Mouse (Mus musculus) CH12.LX (cell line): ENCODE data around the gene Pacs1. TPM values are rescaled to one million over a fixed set of nuclear protein-coding genes. Genes with fewer than 3 reads are reported as not detected.

Source experiments
- DNase-seq: peaks from one replicate; pipeline ENCODE4 v3.0.0-alpha.2; 2013; ENCODE audit errors: extremely low read depth
- H3K27ac ChIP-seq: 2 replicates; pipeline ENCODE4 v1.5.1; 2012; ENCODE audit warnings: low read depth, mild to moderate bottlenecking, control low read depth, moderate library complexity; ENCODE audit not compliant: insufficient read depth
- H3K27me3 ChIP-seq: replicated peaks from 2 replicates; pipeline ENCODE3; 2012; ENCODE audit warnings: inconsistent platforms
- H3K36me3 ChIP-seq, 2 experiments: replicated peaks in 1 of 2; 2 replicates each; pipeline versions ENCODE3 to v1.6.1; 2012; ENCODE audit warnings: inconsistent platforms in 1 of 2, low read length in 1 of 2, mild to moderate bottlenecking in 1 of 2, mixed read lengths in 1 of 2, moderate library complexity in 1 of 2; ENCODE audit not compliant: control insufficient read depth in 1 of 2, insufficient read depth in 1 of 2
- H3K4me1 ChIP-seq, 2 experiments: 2 replicates each; pipeline ENCODE4 v1.6.1; 2012; ENCODE audit warnings: inconsistent platforms in 1 of 2, moderate library complexity in 1 of 2; ENCODE audit not compliant: insufficient read depth in 2 of 2, control insufficient read depth in 1 of 2
- H3K4me2 ChIP-seq: 2 replicates; pipeline ENCODE4 v1.6.1; 2012; ENCODE audit warnings: low read depth, mild to moderate bottlenecking, control low read depth; ENCODE audit not compliant: poor library complexity, insufficient read depth, severe bottlenecking
- H3K4me3 ChIP-seq, 3 experiments: fragments of 150-350 bp in 1 of 3; sonication (generic) in 1 of 3; replicated peaks in 1 of 3; 2 replicates each; pipeline versions ENCODE3 to v1.5.1; 2011 to 2012; ENCODE audit warnings: low read depth in 2 of 3, low read length in 2 of 3, mild to moderate bottlenecking in 2 of 3, moderate library complexity in 2 of 3, control low read depth in 1 of 3, improper control_type of control experiment in 1 of 3, inconsistent platforms in 1 of 3, mixed read lengths in 1 of 3; ENCODE audit not compliant: poor library complexity in 1 of 3
- H3K79me2 ChIP-seq: replicated peaks from 2 replicates; pipeline ENCODE4 v1.6.1; 2012; ENCODE audit warnings: mild to moderate bottlenecking, moderate library complexity; ENCODE audit not compliant: control insufficient read depth, poor library complexity, insufficient read depth, severe bottlenecking; ENCODE audit errors: extremely low read depth
- H3K9ac ChIP-seq: 2 replicates; pipeline ENCODE4 v1.6.1; 2012; ENCODE audit warnings: low read depth, mild to moderate bottlenecking, control low read depth, moderate library complexity; ENCODE audit not compliant: insufficient read depth
- H3K9me3 ChIP-seq: replicated peaks from 2 replicates; pipeline ENCODE3; 2012; ENCODE audit warnings: low read length, inconsistent platforms, mixed read lengths
- BHLHE40 ChIP-seq: IDR thresholded peaks from 2 replicates; pipeline ENCODE4 v1.6.1; 2011; ENCODE audit warnings: mild to moderate bottlenecking, low read depth, low read length, improper control_type of control experiment
- CHD1 ChIP-seq: IDR thresholded peaks from 2 replicates; pipeline ENCODE4 v1.6.1; 2012; ENCODE audit warnings: low read depth, low read length, improper control_type of control experiment, inconsistent platforms
- CHD2 ChIP-seq: IDR thresholded peaks from 2 replicates; pipeline ENCODE4 v1.6.1; 2011; ENCODE audit warnings: low read length, improper control_type of control experiment
- CTCF ChIP-seq, 2 experiments: IDR thresholded peaks in 1 of 2; conservative IDR thresholded peaks in 1 of 2; 2 replicates each; pipeline ENCODE4 v1.5.1; 2011 to 2012; ENCODE audit warnings: low read depth in 2 of 2, low read length in 2 of 2, improper control_type of control experiment in 1 of 2, inconsistent platforms in 1 of 2, mild to moderate bottlenecking in 1 of 2, moderate library complexity in 1 of 2
- ELF1 ChIP-seq: IDR thresholded peaks from 2 replicates; pipeline ENCODE4 v1.6.1; 2014; ENCODE audit warnings: low read depth, mild to moderate bottlenecking, inconsistent platforms, low read length, improper control_type of control experiment
- EP300 ChIP-seq: IDR thresholded peaks from 2 replicates; pipeline ENCODE4 v1.6.1; 2011; ENCODE audit warnings: low read length, improper control_type of control experiment
- GABPA ChIP-seq: IDR thresholded peaks from 2 replicates; pipeline ENCODE4 v1.6.1; 2012; ENCODE audit warnings: low read depth, low read length, improper control_type of control experiment, inconsistent platforms; ENCODE audit not compliant: insufficient replicate concordance
- HCFC1 ChIP-seq: IDR thresholded peaks from 2 replicates; pipeline ENCODE4 v1.6.1; 2012; ENCODE audit warnings: low read depth, mild to moderate bottlenecking, inconsistent platforms, low read length, improper control_type of control experiment
- IRF4 ChIP-seq: IDR thresholded peaks from 2 replicates; pipeline ENCODE4 v1.6.1; 2014; ENCODE audit warnings: low read depth, mild to moderate bottlenecking, inconsistent platforms, low read length, improper control_type of control experiment
- KAT2A ChIP-seq: IDR thresholded peaks from 2 replicates; pipeline ENCODE4 v1.6.1; 2012; ENCODE audit warnings: low read length, improper control_type of control experiment, inconsistent platforms; ENCODE audit not compliant: insufficient replicate concordance
- MAZ ChIP-seq: IDR thresholded peaks from 2 replicates; pipeline ENCODE4 v1.6.1; 2012; ENCODE audit warnings: low read depth, mild to moderate bottlenecking, inconsistent platforms, low read length, improper control_type of control experiment, moderate library complexity
- MEF2A ChIP-seq: IDR thresholded peaks from 2 replicates; pipeline ENCODE4 v1.6.1; 2014; ENCODE audit warnings: low read depth, mild to moderate bottlenecking, inconsistent platforms, low read length, improper control_type of control experiment, borderline replicate concordance
- MXI1 ChIP-seq: IDR thresholded peaks from 2 replicates; pipeline ENCODE4 v1.6.1; 2011; ENCODE audit warnings: mild to moderate bottlenecking, low read depth, low read length, improper control_type of control experiment
- MYC ChIP-seq: IDR thresholded peaks from 2 replicates; pipeline ENCODE4 v1.6.1; 2011; ENCODE audit warnings: low read depth, mild to moderate bottlenecking, improper control_type of control experiment, low read length
- NELFE ChIP-seq: IDR thresholded peaks from 2 replicates; pipeline ENCODE4 v1.6.1; 2011; ENCODE audit warnings: low read depth, low read length, improper control_type of control experiment
- PAX5 ChIP-seq: IDR thresholded peaks from 2 replicates; pipeline ENCODE4 v1.6.1; 2012; ENCODE audit warnings: low read length, inconsistent platforms, mixed read lengths
- POLR2A ChIP-seq: IDR thresholded peaks from 2 replicates; pipeline ENCODE4 v1.6.1; 2011; ENCODE audit warnings: low read depth, mild to moderate bottlenecking, improper control_type of control experiment, low read length
- POLR2AphosphoS2 ChIP-seq: IDR thresholded peaks from 2 replicates; pipeline ENCODE4 v1.6.1; 2011; ENCODE audit warnings: low read depth, low read length, improper control_type of control experiment
- SIN3A ChIP-seq: IDR thresholded peaks from 2 replicates; pipeline ENCODE4 v1.6.1; 2012; ENCODE audit warnings: low read length, improper control_type of control experiment, inconsistent platforms
- TCF12 ChIP-seq: IDR thresholded peaks from 2 replicates; pipeline ENCODE4 v1.6.1; 2014; ENCODE audit warnings: low read depth, mild to moderate bottlenecking, inconsistent platforms, low read length, improper control_type of control experiment
- UBTF ChIP-seq: IDR thresholded peaks from 2 replicates; pipeline ENCODE4 v1.6.1; 2012; ENCODE audit warnings: low read depth, mild to moderate bottlenecking, inconsistent platforms, low read length, improper control_type of control experiment, moderate library complexity
- USF1 ChIP-seq: IDR thresholded peaks from 2 replicates; pipeline ENCODE4 v1.6.1; 2014; ENCODE audit warnings: low read depth, mild to moderate bottlenecking, inconsistent platforms, low read length, improper control_type of control experiment
- USF2 ChIP-seq: conservative IDR thresholded peaks from 2 replicates; pipeline ENCODE4 v1.6.1; 2011; ENCODE audit warnings: low read depth, low read length, improper control_type of control experiment
- ZC3H11A ChIP-seq: IDR thresholded peaks from 2 replicates; pipeline ENCODE4 v1.6.1; 2012; ENCODE audit warnings: low read depth, mild to moderate bottlenecking, inconsistent platforms, low read length, improper control_type of control experiment
- ZNF384 ChIP-seq: IDR thresholded peaks from 2 replicates; pipeline ENCODE4 v1.6.1; 2012; ENCODE audit warnings: low read depth, low read length, improper control_type of control experiment, inconsistent platforms
- dilution Hi-C: fragments of 300-500 bp; cut with MboI; formaldehyde crosslinking; loops from 2 replicates; pipeline ENCODE4 v1.14.3; 2020; ENCODE audit warnings: low sequenced_read_pairs; ENCODE audit not compliant: extremely low pct_unique_long_range_greater_than_20kb, extremely low pct_ligation_motif_present
- in situ Hi-C: fragments of 300-500 bp; cut with MboI; formaldehyde crosslinking; loops from 3 replicates; pipeline ENCODE4 v1.14.3; 2019; ENCODE audit warnings: low sequenced_read_pairs, low pct_ligation_motif_present, low pct_unique_long_range_greater_than_20kb, mixed read lengths
- polyA plus RNA-seq: library from polyadenylated mRNA; unstranded; fragments of >175 nt; gene quantifications from 2 replicates; pipeline ENCODE4 v1.2.1, GENCODE M21; 2012; ENCODE audit warnings: low read depth; ENCODE audit not compliant: insufficient read length
- total RNA-seq, 2 experiments: library from RNA; depleted of rRNA; stranded (reverse); fragments of 300-350 nt in 1 of 2; fragments of >200 nt in 1 of 2; gene quantifications; 2 replicates each; pipeline ENCODE4 v1.2.3; 2012 to 2014

The Pacs1 gene
- total and polyA plus RNA-seq, 3 experiments, result 2.4 to 14.4 (median 10.1) TPM

GRCm38 (mm10) chr19:5108271-5108575 is 164.7 kb downstream of the Pacs1 start:
- dilution Hi-C loops (no loop called here), in situ Hi-C loops (no loop called here)
- Histone ChIP-seq H3K9me3 (no peaks in the 10 kb centered on the region), H3K27ac (no peak overlapping the region), H3K36me3 (peaks cover 38 to 69% of the 10 kb centered on the region in 2 experiments), H3K4me3 (no peak overlapping the region), H3K27me3 (no peaks in the 10 kb centered on the region), H3K4me2 (no peak overlapping the region), H3K9ac (no peak overlapping the region), H3K79me2 (peaks cover 5% of the 10 kb centered on the region; the same call in 1 of the 2 replicates), H3K4me1 (peaks cover 6 to 22% of the 10 kb centered on the region in 2 experiments; a peak in 3 of 4 replicates)
- TF ChIP-seq PAX5 (no peak), CTCF (conservative IDR thresholded peaks at IDR 0.05 in 1 of 2, IDR thresholded peaks at IDR 0.05 in 1 of 2; ENCODE audit: low read depth in 2 of 2, low read length in 2 of 2) (peak in 1 of 2 experiments; percentile 53; a peak in 2 of 4 replicates), USF1 (no peak), TCF12 (no peak)
- no peak for DNase-seq

GRCm38 (mm10) chr19:5107556-5108270 is 165.2 kb downstream of the Pacs1 start:
- Histone ChIP-seq H3K4me3 (peak overlapping the region in 2 of 3 experiments; percentile 52 to 81), H3K9ac (peak overlapping the region; percentile 59)

GRCm38 (mm10) chr19:5106731-5107191 is 166.2 kb downstream of the Pacs1 start, which contains the start of gene Rab1b:
Gene Rab1b (minus strand): TSS chr19:5107072.
- H3K36me3 ChIP-seq, result peaks cover 46 to 73% of the 10 kb centered on the region in 2 experiments
- in situ Hi-C loops, result no loop called here
- H3K79me2 ChIP-seq, result peaks cover 5% of the 10 kb centered on the region; the same call in 1 of the 2 replicates
- H3K27me3 ChIP-seq, result no peaks in the 10 kb centered on the region
- peak within 1 kb of the TSS; percentile 78 to 85 (median 81) for H3K4me3 ChIP-seq
- H3K9me3 ChIP-seq, result no peaks in the 10 kb centered on the region
- H3K4me2 ChIP-seq, result peak within 1 kb of the TSS; percentile 88
- H3K4me1 ChIP-seq, result peaks cover 6 to 22% of the 10 kb centered on the region in 2 experiments; a peak in 3 of 4 replicates
- peak; percentile 97 for DNase-seq
- no peak within 1 kb of the TSS; the same call in 1 of the 2 replicates for H3K27ac ChIP-seq
- peak within 1 kb of the TSS; percentile 84 for H3K9ac ChIP-seq
- dilution Hi-C loops, result no loop called here
- TF ChIP-seq MEF2A, result no peak
- peak; percentile 80 for TF ChIP-seq NELFE
- no peak; the same call in 1 of the 2 replicates for TF ChIP-seq TCF12
- no peak for TF ChIP-seq CTCF (conservative IDR thresholded peaks at IDR 0.05 in 1 of 2, IDR thresholded peaks at IDR 0.05 in 1 of 2; ENCODE audit: low read depth in 2 of 2, low read length in 2 of 2)
- TF ChIP-seq MYC, result no peak
- no peak for TF ChIP-seq EP300
- no peak for TF ChIP-seq USF1
- TF ChIP-seq ELF1, result peak; percentile 76
- no peak for TF ChIP-seq BHLHE40
- peak; percentile 4; the same call in 1 of the 2 replicates for TF ChIP-seq IRF4
- TF ChIP-seq ZC3H11A, result no peak
- TF ChIP-seq UBTF, result no peak
- TF ChIP-seq ZNF384, result no peak
- TF ChIP-seq MAZ, result peak; percentile 95
- peak; percentile 96 for TF ChIP-seq HCFC1
- TF ChIP-seq POLR2A, result peak; percentile 79
- 0 out of 2 replicates have a peak, but pooled peaks have one; percentile 10 for TF ChIP-seq SIN3A
- peak; percentile 56; the same call in 1 of the 2 replicates for TF ChIP-seq CHD2
- TF ChIP-seq GABPA, result peak; percentile 21; the same call in 1 of the 2 replicates
- peak; percentile 88; the same call in 1 of the 2 replicates for TF ChIP-seq KAT2A
- TF ChIP-seq POLR2AphosphoS2, result 0 out of 2 replicates have a peak, but pooled peaks have one; percentile 36

More at GRCm38 (mm10) chr19:5107556-5108270, 165.2 kb downstream of the Pacs1 start:
- Histone ChIP-seq H3K4me2 (peak overlapping the region; percentile 58), H3K36me3 (peaks cover 41 to 71% of the 10 kb centered on the region in 2 experiments), H3K9me3 (no peaks in the 10 kb centered on the region), H3K79me2 (peaks cover 5% of the 10 kb centered on the region; the same call in 1 of the 2 replicates), H3K27me3 (no peaks in the 10 kb centered on the region), H3K27ac (no peak overlapping the region), H3K4me1 (peaks cover 6 to 22% of the 10 kb centered on the region in 2 experiments; a peak in 3 of 4 replicates)
- dilution Hi-C loops, result no loop called here
- no peak for DNase-seq
- in situ Hi-C loops, result no loop called here
- TF ChIP-seq MXI1 (no peak), CHD1 (no peak), USF2 (no peak)
- TF ChIP-seq, all 38 proteins: peak for 0
